Mouse (Mus musculus) G1E (cell line): ENCODE measurements at regions not wholly inside any gene's neighbourhood (a gene's known extent, or its start where the extent isn't known, plus 50 kb on each side); places are given as distances from the start of the nearest gene placed in this dataset.

Source experiments
- CTCF ChIP-seq: IDR thresholded peaks from 2 replicates; pipeline ENCODE4 v1.5.1; 2012; ENCODE audit warnings: low read depth, low read length, inconsistent platforms, mixed read lengths
- GATA1 ChIP-seq: IDR thresholded peaks from 2 replicates; pipeline ENCODE4 v1.6.1; 2012; ENCODE audit warnings: borderline replicate concordance, low read length, inconsistent platforms, mixed read lengths

DNA sequence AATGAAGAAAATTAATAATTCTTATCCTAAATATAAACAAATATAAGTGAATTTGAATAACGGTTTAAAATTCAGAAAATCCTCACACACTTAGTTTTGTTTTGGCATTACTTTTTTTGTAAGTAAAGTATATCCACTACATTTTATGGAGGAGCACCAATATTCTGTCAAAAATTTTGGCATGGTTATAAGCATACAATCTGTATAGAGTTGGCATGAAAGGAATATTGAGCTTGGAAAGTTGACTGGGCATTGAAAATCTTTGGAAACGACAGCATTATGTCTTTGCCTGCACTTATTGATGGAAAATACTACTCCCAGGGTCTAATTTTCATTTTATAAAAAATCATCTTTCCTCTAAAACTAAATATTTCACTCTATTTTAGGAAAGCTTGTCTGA lies 952.5 kb upstream of the Pot1a start:
- TF ChIP-seq CTCF (no peak), GATA1 (no peak)
